Mouse (Mus musculus) G1E (cell line): ENCODE measurements at regions not wholly inside any gene's neighbourhood (a gene's known extent, or its start where the extent isn't known, plus 50 kb on each side); places are given as distances from the start of the nearest gene placed in this dataset.

Source experiments
- CTCF ChIP-seq: IDR thresholded peaks from 2 replicates; pipeline ENCODE4 v1.5.1; 2012; ENCODE audit warnings: low read depth, low read length, inconsistent platforms, mixed read lengths
- TAL1 ChIP-seq: conservative IDR thresholded peaks from 2 replicates; pipeline ENCODE4 v1.6.1; 2012; ENCODE audit warnings: low read depth, low read length, inconsistent platforms, mixed read lengths

- no peak for TF ChIP-seq CTCF
- TF ChIP-seq TAL1, result no peak
Observed at GRCm38 (mm10) chr15:88542567-88542966, 57.5 kb upstream of the Zdhhc25 start.
